Mouse (Mus musculus) embryonic fibroblast, embryonic 13.5 days (primary cell): ENCODE results near the gene Gm28051.

Experiments
- CTCF ChIP-seq: IDR thresholded peaks from 2 replicates; pipeline ENCODE4 v1.5.1; 2011; ENCODE audit warnings: mild to moderate bottlenecking, control low read depth, low read length, moderate library complexity, borderline replicate concordance; ENCODE audit not compliant: insufficient read depth
- POLR2A ChIP-seq: IDR thresholded peaks from 2 replicates; pipeline ENCODE4 v1.6.1; 2011; ENCODE audit warnings: low read depth, mild to moderate bottlenecking, control low read depth, low read length, moderate library complexity

GRCm38 (mm10) chr12:102778151-102778550 lies 20.6 kb upstream of the Gm28051 start:
- TF ChIP-seq CTCF (no peak), POLR2A (no peak)
